ENCODE assay signal across 21 mouse cellular contexts in the genomic region with DNA sequence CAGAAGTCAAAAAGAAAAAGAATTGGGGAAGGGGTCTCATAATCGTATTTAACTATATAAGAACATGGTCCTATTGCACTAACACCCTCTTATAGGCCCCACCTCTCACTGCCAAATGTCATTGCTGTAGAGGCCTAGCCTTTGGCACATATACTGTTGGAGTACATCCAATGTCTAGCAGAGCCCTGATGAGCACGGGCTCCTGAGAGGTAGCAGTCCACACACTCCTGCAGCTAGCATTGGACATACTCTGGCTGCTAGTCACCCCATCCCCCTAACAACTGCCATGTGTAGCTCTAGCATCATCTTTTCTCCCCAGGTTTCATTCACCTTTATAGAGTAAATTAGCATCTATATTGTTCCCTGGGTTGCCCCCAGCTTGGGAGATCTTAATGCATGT.
DNase-seq lines count a peak whose midpoint lies in the region; ATAC-seq and TF ChIP-seq lines count a peak whose summit lies in the region.
"Had no signal": no experiment of that assay in that cellular context is flagged by ENCODE, and none has a peak within 500 bp of the region (broad histone marks: within the 10 kb centered on the region; RNA-seq: fewer than 3 reads in every experiment).

No protein-coding gene starts in this region.

- H3K27ac ChIP-seq in limb, embryonic 12.5 days = no peak overlapping the region
- no peak overlapping the region for H3K27ac ChIP-seq in limb, embryonic 10.5 days
- H3K27ac ChIP-seq in intestine, postnatal 0 days (ENCODE audit: low read depth, low read length) = no peak overlapping the region
- H3K27ac ChIP-seq: embryonic facial prominence, embryonic 10.5 days; embryonic facial prominence, embryonic 12.5 days; forebrain, embryonic 13.5 days; forebrain, embryonic 15.5 days had no signal

- WGBS in limb, embryonic 12.5 days = 85% methylated on average over 2 of the region's 2 CpGs
- 91% methylated on average over 2 of the region's 2 CpGs for WGBS in limb, embryonic 10.5 days
- WGBS in intestine, postnatal 0 days = 81% methylated on average over 2 of the region's 2 CpGs

- TF ChIP-seq CTCF in intestine, postnatal 0 days (IDR thresholded peaks at IDR 0.05; ENCODE audit: low read depth) = no peak

- H3K4me1 ChIP-seq in limb, embryonic 12.5 days (replicated peaks) = no peaks in the 10 kb centered on the region
- H3K4me1 ChIP-seq in limb, embryonic 10.5 days = no peaks in the 10 kb centered on the region
- H3K4me1 ChIP-seq in intestine, postnatal 0 days (replicated peaks; ENCODE audit: control insufficient read depth, insufficient read depth, low read length) = no peaks in the 10 kb centered on the region
- H3K4me1 ChIP-seq: embryonic facial prominence, embryonic 10.5 days; embryonic facial prominence, embryonic 12.5 days; forebrain, embryonic 13.5 days; forebrain, embryonic 15.5 days had no signal

- peak; percentile 56; the same call in 1 of the 2 replicates for ATAC-seq in limb, embryonic 12.5 days (ENCODE audit: insufficient number of reproducible peaks, insufficient read depth, low FRiP score, low TSS enrichment, low read depth)
- ATAC-seq in intestine, postnatal 0 days = no peak
- ATAC-seq: activated CD4-positive, CD25-positive, alpha-beta regulatory T cell, adult 4 months; CD4-positive, CD25-positive, alpha-beta regulatory T cell, adult 4 months; forebrain, embryonic 13.5 days; forebrain, embryonic 15.5 days; forebrain, postnatal 0 days; Patski had no signal

- H3K9me3 ChIP-seq in limb, embryonic 12.5 days = no peaks in the 10 kb centered on the region
- no peaks in the 10 kb centered on the region for H3K9me3 ChIP-seq in limb, embryonic 10.5 days (replicated peaks)
- no peaks in the 10 kb centered on the region for H3K9me3 ChIP-seq in intestine, postnatal 0 days (ENCODE audit: control insufficient read depth)
- H3K9me3 ChIP-seq: embryonic facial prominence, embryonic 10.5 days; embryonic facial prominence, embryonic 12.5 days; forebrain, embryonic 13.5 days; forebrain, embryonic 15.5 days; G1E had no signal

- DNase-seq in cerebellum, postnatal 10 days = peak; percentile 11 to 26
- no peak for DNase-seq in cerebellum, postnatal 25 days
- DNase-seq in limb, embryonic 10.5 days (ENCODE audit: low spot score) = no peak
- DNase-seq: adrenal gland, adult 8-10 months; adrenal gland, postnatal 14 days; adrenal gland, postnatal 36 days; B cell, adult 2 months; cerebellum, adult 11-12 months; cerebellum, adult 9-10 months; forebrain, postnatal 0 days had no signal

- no peaks in the 10 kb centered on the region for H3K36me3 ChIP-seq in limb, embryonic 12.5 days
- no peaks in the 10 kb centered on the region for H3K36me3 ChIP-seq in limb, embryonic 10.5 days
- no peaks in the 10 kb centered on the region for H3K36me3 ChIP-seq in intestine, postnatal 0 days (ENCODE audit: control insufficient read depth, insufficient read depth)
- H3K36me3 ChIP-seq: embryonic facial prominence, embryonic 10.5 days; embryonic facial prominence, embryonic 12.5 days; forebrain, embryonic 15.5 days; G1E had no signal

- H3K9ac ChIP-seq in limb, embryonic 12.5 days (replicated peaks) = no peak overlapping the region
- H3K9ac ChIP-seq in intestine, postnatal 0 days (ENCODE audit: low read depth, low read length) = no peak overlapping the region
- H3K9ac ChIP-seq: embryonic facial prominence, embryonic 12.5 days; forebrain, embryonic 13.5 days; forebrain, embryonic 15.5 days; forebrain, postnatal 0 days had no signal

- no peak overlapping the region for H3K4me3 ChIP-seq in limb, embryonic 12.5 days (replicated peaks)
- no peak overlapping the region for H3K4me3 ChIP-seq in limb, embryonic 10.5 days
- no peak overlapping the region for H3K4me3 ChIP-seq in intestine, postnatal 0 days (ENCODE audit: low read depth, low read length)
- H3K4me3 ChIP-seq: embryonic facial prominence, embryonic 10.5 days; embryonic facial prominence, embryonic 12.5 days; forebrain, embryonic 13.5 days; forebrain, embryonic 15.5 days had no signal

- no peak overlapping the region for H3K4me2 ChIP-seq in limb, embryonic 12.5 days
- H3K4me2 ChIP-seq in intestine, postnatal 0 days (replicated peaks; ENCODE audit: low read depth) = no peak overlapping the region
- H3K4me2 ChIP-seq: embryonic facial prominence, embryonic 12.5 days; forebrain, embryonic 13.5 days; forebrain, embryonic 15.5 days had no signal

- H3K27me3 ChIP-seq in limb, embryonic 12.5 days = no peaks in the 10 kb centered on the region
- H3K27me3 ChIP-seq in limb, embryonic 10.5 days (ENCODE audit: low read depth, poor library complexity, severe bottlenecking) = no peaks in the 10 kb centered on the region
- H3K27me3 ChIP-seq in intestine, postnatal 0 days (replicated peaks; ENCODE audit: control insufficient read depth, insufficient read depth, low read length) = no peaks in the 10 kb centered on the region
- H3K27me3 ChIP-seq: CH12.LX; embryonic facial prominence, embryonic 12.5 days; forebrain, embryonic 13.5 days; forebrain, embryonic 15.5 days; Patski had no signal

Comparison
In these comparisons a context has a peak if more than half of its experiments do, and no peak if none do; other contexts are left out.
1. DNase-seq: peak in cerebellum, postnatal 10 days (2 of 2); none in cerebellum, postnatal 25 days (0 of 2) and limb, embryonic 10.5 days (single experiment).